In genomic region chr7:46839446-46839845, GRCm38 (mm10) we compare ENCODE assay signal across 7 mouse cellular contexts. TPM values are rescaled to one million over a fixed set of nuclear protein-coding genes. Genes with fewer than 3 reads are reported as not detected.
DNase-seq lines count a peak whose midpoint lies in the region; TF ChIP-seq lines count a peak whose summit lies in the region.

No protein-coding gene starts in this region.

- WGBS in lung, adult 2 months = 37% methylated on average over 7 of the region's 7 CpGs
- WGBS in heart, embryonic 10.5 days = 15% methylated on average over 7 of the region's 7 CpGs

- H3K27me3 ChIP-seq in heart, embryonic 10.5 days (ENCODE audit: insufficient read depth, poor library complexity, severe bottlenecking) = peaks cover 13% of the 10 kb centered on the region; the same call in 1 of the 2 replicates
- no peaks in the 10 kb centered on the region for H3K27me3 ChIP-seq in megakaryocyte, embryonic 14.5 days (replicated peaks)

- H3K27ac ChIP-seq in heart, embryonic 10.5 days = peak overlapping the region; percentile 85

- TF ChIP-seq POLR2A in lung, adult 2 months (IDR thresholded peaks at IDR 0.05; ENCODE audit: borderline replicate concordance, extremely low read depth, low read depth, low read length) = no peak

- no peak for TF ChIP-seq CTCF in lung, adult 2 months (IDR thresholded peaks at IDR 0.05; ENCODE audit: insufficient read depth, low read length)

- peak; percentile 68 to 80 for DNase-seq in lung, adult 18-20 months
- DNase-seq in lung, adult 2 months = no peak
- no peak for DNase-seq in heart, embryonic 10.5 days (ENCODE audit: low spot score)
- DNase-seq in kidney, postnatal 10 days = peak; percentile 66
- no peak for DNase-seq in spleen, postnatal 10 days (ENCODE audit: low spot score in 2 of 2)
- no peak for DNase-seq in layer of hippocampus, adult 9-11 months

- no peaks in the 10 kb centered on the region for H3K36me3 ChIP-seq in heart, embryonic 10.5 days
- H3K36me3 ChIP-seq in megakaryocyte, embryonic 14.5 days (replicated peaks; ENCODE audit: low read length) = peaks cover 2% of the 10 kb centered on the region

- no peaks in the 10 kb centered on the region for H3K9me3 ChIP-seq in heart, embryonic 10.5 days
- H3K9me3 ChIP-seq in megakaryocyte, embryonic 14.5 days = no peaks in the 10 kb centered on the region

- H3K4me3 ChIP-seq in lung, adult 2 months (replicated peaks; ENCODE audit: extremely low read depth, low read depth, low read length) = no peak overlapping the region
- H3K4me3 ChIP-seq in heart, embryonic 10.5 days = no peak overlapping the region
- H3K4me3 ChIP-seq in megakaryocyte, embryonic 14.5 days (replicated peaks) = peak overlapping the region; percentile 88

- peaks cover 24% of the 10 kb centered on the region for H3K4me1 ChIP-seq in lung, adult 2 months (ENCODE audit: control insufficient read depth, insufficient read depth, low read length)
- peaks cover 60% of the 10 kb centered on the region for H3K4me1 ChIP-seq in heart, embryonic 10.5 days
- H3K4me1 ChIP-seq in megakaryocyte, embryonic 14.5 days = peaks cover 100% of the 10 kb centered on the region

RNA-seq across cellular contexts. Expression of gene Ldha, which starts 1.8 kb away (rescaled TPM):
- polyA plus RNA-seq in lung, adult 2 months (2012; rRNA removed) = 223 and 371 TPM in 2 replicates
- 4,161 and 4,393 TPM in 2 replicates for polyA plus RNA-seq in heart, embryonic 10.5 days (2016; fragmentation: Nextera tagmentation; extraction: Ambion mirVana)
- polyA plus RNA-seq in megakaryocyte, embryonic 14.5 days (2012; ENCODE audit: insufficient read depth, low replicate concordance) = 1,655 and 1,832 TPM in 2 replicates

RNA-seq across cellular contexts. Expression of gene Ldhc, which starts 21.6 kb away (rescaled TPM):
- polyA plus RNA-seq in lung, adult 2 months (2012; rRNA removed) = not detected in 2 replicates
- 0.13 TPM in 1 of 2 replicates, not detected in the other for polyA plus RNA-seq in heart, embryonic 10.5 days (2016; fragmentation: Nextera tagmentation; extraction: Ambion mirVana)
- polyA plus RNA-seq in megakaryocyte, embryonic 14.5 days (2012; ENCODE audit: insufficient read depth, low replicate concordance) = 0.35 TPM in 1 of 2 replicates, not detected in the other

RNA-seq across cellular contexts. Expression of gene Gtf2h1, which starts 43.5 kb away (rescaled TPM):
- 6.7 and 7.4 TPM in 2 replicates for polyA plus RNA-seq in lung, adult 2 months (2012; rRNA removed)
- polyA plus RNA-seq in heart, embryonic 10.5 days (2016; fragmentation: Nextera tagmentation; extraction: Ambion mirVana) = 40.6 and 45.1 TPM in 2 replicates
- 14.5 and 19.9 TPM in 2 replicates for polyA plus RNA-seq in megakaryocyte, embryonic 14.5 days (2012; ENCODE audit: insufficient read depth, low replicate concordance)

RNA-seq across cellular contexts. Expression of gene Hps5, which starts 43.6 kb away (rescaled TPM):
- 12.3 and 15.4 TPM in 2 replicates for polyA plus RNA-seq in lung, adult 2 months (2012; rRNA removed)
- 13.9 and 14.5 TPM in 2 replicates for polyA plus RNA-seq in heart, embryonic 10.5 days (2016; fragmentation: Nextera tagmentation; extraction: Ambion mirVana)
- polyA plus RNA-seq in megakaryocyte, embryonic 14.5 days (2012; ENCODE audit: insufficient read depth, low replicate concordance) = 0.49 and 1.0 TPM in 2 replicates

Comparison
In these comparisons a context has a peak if more than half of its experiments do, and no peak if none do; other contexts are left out.
1. DNase-seq: peak in lung, adult 18-20 months (2 of 2) and kidney, postnatal 10 days (single experiment); none in lung, adult 2 months (single experiment), heart, embryonic 10.5 days (single experiment), spleen, postnatal 10 days (0 of 2) and layer of hippocampus, adult 9-11 months (single experiment).